Mouse (Mus musculus): ENCODE measurements around the gene Mme. TPM values are rescaled to one million over a fixed set of nuclear protein-coding genes. Genes with fewer than 3 reads are reported as not detected.

Gene Mme
- polyA plus RNA-seq, 1 experiment from 2014 or later, result 3.1 TPM

- no peak overlapping the region for H3K4me2 ChIP-seq (ENCODE audit: low read depth, low read length)
- no peaks in the 10 kb centered on the region for H3K4me1 ChIP-seq (ENCODE audit: control insufficient read depth, insufficient read depth, low read length)
- H3K4me3 ChIP-seq (ENCODE audit: low read length), result no peak overlapping the region
- H3K27ac ChIP-seq (ENCODE audit: low read length), result no peak overlapping the region
- no peak overlapping the region for H3K9ac ChIP-seq (ENCODE audit: low read length)
- WGBS, result 69% methylated on average over 2 of the region's 2 CpGs
- no peaks in the 10 kb centered on the region for H3K36me3 ChIP-seq (ENCODE audit: control insufficient read depth, insufficient read depth)
- ATAC-seq (replicated peaks; ENCODE audit: extremely low read depth, insufficient read depth, low FRiP score), result no peak
- H3K27me3 ChIP-seq (ENCODE audit: control insufficient read depth, insufficient read depth, low read length), result no peaks in the 10 kb centered on the region
- H3K9me3 ChIP-seq (replicated peaks; ENCODE audit: control insufficient read depth, low read length), result no peaks in the 10 kb centered on the region
Measured at GRCm38 (mm10) chr3:63390774-63391173, 149.4 kb downstream of the Mme start.

- Histone ChIP-seq H3K4me1 (ENCODE audit: control insufficient read depth, insufficient read depth, low read length) (no peaks in the 10 kb centered on the region), H3K4me2 (ENCODE audit: low read depth, low read length) (no peak overlapping the region), H3K9me3 (replicated peaks; ENCODE audit: control insufficient read depth, low read length) (no peaks in the 10 kb centered on the region), H3K27me3 (ENCODE audit: control insufficient read depth, insufficient read depth, low read length) (no peaks in the 10 kb centered on the region), H3K4me3 (ENCODE audit: low read length) (no peak overlapping the region), H3K9ac (ENCODE audit: low read length) (no peak overlapping the region), H3K27ac (ENCODE audit: low read length) (no peak overlapping the region), H3K36me3 (ENCODE audit: control insufficient read depth, insufficient read depth) (no peaks in the 10 kb centered on the region)
- WGBS, result 51% methylated on average over 2 of the region's 2 CpGs
- ATAC-seq (replicated peaks; ENCODE audit: extremely low read depth, insufficient read depth, low FRiP score), result no peak
Measured at GRCm38 (mm10) chr3:63391348-63391747, 150.0 kb downstream of the Mme start.

DNA sequence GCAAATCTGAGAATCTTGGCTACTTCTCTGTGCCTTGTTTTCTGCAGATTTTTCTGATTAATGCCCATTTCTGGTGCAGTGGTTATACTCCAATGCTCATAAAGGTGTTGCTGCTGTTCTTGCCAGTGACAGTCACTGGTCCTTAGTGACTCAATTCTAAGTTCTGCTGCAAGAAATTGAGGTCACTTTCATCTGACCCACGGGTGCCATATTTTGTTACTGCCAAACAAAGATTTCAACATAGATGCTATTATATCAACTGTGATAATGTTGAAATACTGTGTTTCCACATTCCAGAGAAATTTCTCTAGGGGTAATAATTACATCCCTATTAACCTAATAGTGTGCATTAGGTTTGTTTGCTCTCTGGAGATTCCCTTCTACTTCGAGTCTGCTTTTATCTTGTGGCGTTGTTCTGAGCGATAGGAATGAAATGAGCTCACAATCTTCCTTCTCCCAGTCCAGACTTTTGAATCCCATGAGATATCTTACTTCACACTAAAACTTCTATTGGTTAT, 153.1 kb downstream of the Mme start:
- WGBS, result 73% methylated on average over 4 of the region's 4 CpGs
- no peaks in the 10 kb centered on the region for H3K36me3 ChIP-seq (ENCODE audit: control insufficient read depth, insufficient read depth)
- H3K4me2 ChIP-seq (ENCODE audit: low read depth, low read length), result no peak overlapping the region
- H3K4me3 ChIP-seq (ENCODE audit: low read length), result no peak overlapping the region
- no peak for ATAC-seq (replicated peaks; ENCODE audit: extremely low read depth, insufficient read depth, low FRiP score)
- H3K4me1 ChIP-seq (ENCODE audit: control insufficient read depth, insufficient read depth, low read length), result no peaks in the 10 kb centered on the region
- no peaks in the 10 kb centered on the region for H3K9me3 ChIP-seq (replicated peaks; ENCODE audit: control insufficient read depth, low read length)
- H3K27ac ChIP-seq (ENCODE audit: low read length), result no peak overlapping the region
- no peak overlapping the region for H3K9ac ChIP-seq (ENCODE audit: low read length)
- H3K27me3 ChIP-seq (ENCODE audit: control insufficient read depth, insufficient read depth, low read length), result no peaks in the 10 kb centered on the region

DNA sequence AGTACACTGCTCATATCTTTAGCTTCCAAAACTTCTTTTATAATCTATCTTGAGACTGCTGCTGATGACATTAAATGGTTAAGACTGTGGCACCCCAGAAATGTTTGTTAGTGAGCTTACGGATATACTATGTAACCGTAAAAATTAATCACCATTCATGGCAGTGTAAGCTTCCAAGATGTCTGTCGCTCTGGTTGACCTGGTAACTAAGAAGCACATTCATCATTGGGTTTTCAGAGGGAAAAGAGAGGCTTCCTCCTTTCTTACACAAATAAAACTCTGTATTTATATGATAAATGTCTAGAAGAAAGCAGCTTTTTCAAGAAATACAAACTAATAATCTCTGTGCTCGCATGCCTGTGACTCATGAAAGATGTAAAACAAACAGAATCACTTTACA, 156.8 kb downstream of the Mme start:
- no peaks in the 10 kb centered on the region for H3K4me1 ChIP-seq (ENCODE audit: control insufficient read depth, insufficient read depth, low read length)
- H3K27me3 ChIP-seq (ENCODE audit: control insufficient read depth, insufficient read depth, low read length), result no peaks in the 10 kb centered on the region
- no peak for ATAC-seq (replicated peaks; ENCODE audit: extremely low read depth, insufficient read depth, low FRiP score)
- 81% methylated on average over 4 of the region's 4 CpGs for WGBS
- no peak overlapping the region for H3K9ac ChIP-seq (ENCODE audit: low read length)
- H3K36me3 ChIP-seq (ENCODE audit: control insufficient read depth, insufficient read depth), result no peaks in the 10 kb centered on the region
- no peak overlapping the region for H3K4me3 ChIP-seq (ENCODE audit: low read length)
- no peak overlapping the region for H3K4me2 ChIP-seq (ENCODE audit: low read depth, low read length)
- no peak overlapping the region for H3K27ac ChIP-seq (ENCODE audit: low read length)
- H3K9me3 ChIP-seq (replicated peaks; ENCODE audit: control insufficient read depth, low read length), result no peaks in the 10 kb centered on the region

GRCm38 (mm10) chr3:63406438-63406837, 165.1 kb downstream of the Mme start:
- H3K4me1 ChIP-seq (ENCODE audit: control insufficient read depth, insufficient read depth, low read length), result no peaks in the 10 kb centered on the region
- no peaks in the 10 kb centered on the region for H3K27me3 ChIP-seq (ENCODE audit: control insufficient read depth, insufficient read depth, low read length)
- no peak for ATAC-seq (replicated peaks; ENCODE audit: extremely low read depth, insufficient read depth, low FRiP score)
- no peaks in the 10 kb centered on the region for H3K36me3 ChIP-seq (ENCODE audit: control insufficient read depth, insufficient read depth)
- no peak overlapping the region for H3K4me2 ChIP-seq (ENCODE audit: low read depth, low read length)
- no peak overlapping the region for H3K27ac ChIP-seq (ENCODE audit: low read length)
- H3K9ac ChIP-seq (ENCODE audit: low read length), result no peak overlapping the region
- H3K9me3 ChIP-seq (replicated peaks; ENCODE audit: control insufficient read depth, low read length), result no peaks in the 10 kb centered on the region
- H3K4me3 ChIP-seq (ENCODE audit: low read length), result no peak overlapping the region
- whole genome bisulfite sequencing, result 69% methylated on average over 3 of the region's 3 CpGs

GRCm38 (mm10) chr3:63411006-63411405, 169.7 kb downstream of the Mme start:
- Histone ChIP-seq H3K4me3 (ENCODE audit: low read length) (no peak overlapping the region), H3K4me2 (ENCODE audit: low read depth, low read length) (no peak overlapping the region), H3K36me3 (ENCODE audit: control insufficient read depth, insufficient read depth) (no peaks in the 10 kb centered on the region), H3K27ac (ENCODE audit: low read length) (no peak overlapping the region), H3K9me3 (replicated peaks; ENCODE audit: control insufficient read depth, low read length) (no peaks in the 10 kb centered on the region), H3K9ac (ENCODE audit: low read length) (no peak overlapping the region), H3K4me1 (ENCODE audit: control insufficient read depth, insufficient read depth, low read length) (no peaks in the 10 kb centered on the region), H3K27me3 (ENCODE audit: control insufficient read depth, insufficient read depth, low read length) (no peaks in the 10 kb centered on the region)
- no peak for ATAC-seq (replicated peaks; ENCODE audit: extremely low read depth, insufficient read depth, low FRiP score)
- 82% methylated on average over 4 of the region's 4 CpGs for WGBS

- Histone ChIP-seq H3K9me3 (replicated peaks; ENCODE audit: control insufficient read depth, low read length) (no peaks in the 10 kb centered on the region), H3K36me3 (ENCODE audit: control insufficient read depth, insufficient read depth) (no peaks in the 10 kb centered on the region), H3K4me1 (ENCODE audit: control insufficient read depth, insufficient read depth, low read length) (no peaks in the 10 kb centered on the region), H3K27ac (ENCODE audit: low read length) (no peak overlapping the region), H3K27me3 (ENCODE audit: control insufficient read depth, insufficient read depth, low read length) (no peaks in the 10 kb centered on the region), H3K4me2 (ENCODE audit: low read depth, low read length) (no peak overlapping the region), H3K4me3 (ENCODE audit: low read length) (no peak overlapping the region), H3K9ac (ENCODE audit: low read length) (no peak overlapping the region)
- ATAC-seq (replicated peaks; ENCODE audit: extremely low read depth, insufficient read depth, low FRiP score), result no peak
- 68% methylated on average over 6 of the region's 6 CpGs for WGBS
Measured at GRCm38 (mm10) chr3:63412220-63412937, 171.0 kb downstream of the Mme start.

DNA sequence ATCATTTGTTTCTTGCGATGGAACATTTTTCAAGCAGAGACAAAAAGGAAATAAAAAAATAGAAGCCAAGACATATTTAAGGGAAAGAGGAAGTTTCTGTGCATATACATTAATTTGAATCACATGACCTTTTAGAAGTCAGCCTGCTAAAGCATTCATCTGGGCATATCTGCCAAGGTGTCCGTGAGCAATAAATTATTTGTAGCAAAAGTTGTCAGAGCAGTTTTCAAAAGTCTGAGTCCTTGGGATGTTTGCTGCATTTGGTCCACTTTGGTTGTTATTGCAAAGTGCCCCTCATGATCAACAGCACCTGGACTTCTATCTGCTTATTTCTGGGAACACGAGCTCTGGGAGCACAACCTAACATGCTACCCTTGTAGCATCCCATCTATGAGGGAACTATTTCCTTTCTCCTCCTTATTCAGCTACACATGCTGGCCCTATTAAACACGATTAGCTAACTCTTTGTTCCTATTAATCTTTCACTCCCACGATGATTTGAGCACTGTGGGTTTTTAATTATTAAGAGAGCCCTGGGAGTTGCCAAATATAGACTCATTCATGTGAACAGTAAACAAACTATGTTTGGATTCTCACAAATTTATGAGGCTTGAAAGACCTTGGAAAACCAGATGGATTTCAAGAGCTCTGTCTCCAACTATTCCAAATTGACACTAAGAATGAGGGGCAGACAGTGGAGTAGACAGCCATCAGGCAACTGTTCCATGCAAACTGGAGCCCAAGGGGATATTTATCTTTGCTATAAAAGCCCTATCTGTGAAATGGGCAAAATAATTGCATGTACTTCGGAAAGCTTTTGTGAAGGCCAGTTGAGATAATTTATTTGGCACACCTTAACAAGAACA, 171.9 kb downstream of the Mme start:
- Histone ChIP-seq H3K4me2 (ENCODE audit: low read depth, low read length) (no peak overlapping the region), H3K27ac (ENCODE audit: low read length) (no peak overlapping the region), H3K9me3 (replicated peaks; ENCODE audit: control insufficient read depth, low read length) (no peaks in the 10 kb centered on the region), H3K4me1 (ENCODE audit: control insufficient read depth, insufficient read depth, low read length) (no peaks in the 10 kb centered on the region), H3K27me3 (ENCODE audit: control insufficient read depth, insufficient read depth, low read length) (no peaks in the 10 kb centered on the region), H3K36me3 (ENCODE audit: control insufficient read depth, insufficient read depth) (no peaks in the 10 kb centered on the region), H3K9ac (ENCODE audit: low read length) (no peak overlapping the region), H3K4me3 (ENCODE audit: low read length) (no peak overlapping the region)
- no peak for ATAC-seq (replicated peaks; ENCODE audit: extremely low read depth, insufficient read depth, low FRiP score)
- 71% methylated on average over 6 of the region's 6 CpGs for WGBS

DNA sequence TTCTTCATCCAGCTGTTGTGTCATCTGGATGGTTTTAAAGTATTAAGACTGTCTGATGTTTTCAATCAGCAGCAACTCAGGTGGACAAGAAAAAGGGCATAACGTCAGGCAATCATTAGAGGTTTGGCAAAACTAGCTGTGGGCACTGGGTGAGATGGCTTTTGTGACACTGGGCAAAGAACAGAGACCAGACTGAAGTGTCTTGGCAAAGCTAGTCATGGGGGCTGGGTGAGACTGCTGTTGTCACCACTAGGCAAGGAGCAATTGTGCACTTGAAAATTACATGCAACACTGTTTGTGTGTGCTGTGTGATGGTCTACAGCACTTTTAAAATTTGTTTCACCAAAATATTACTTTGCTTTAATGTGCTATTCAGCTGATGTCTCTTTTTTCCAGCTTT, 175.9 kb downstream of the Mme start:
- Histone ChIP-seq H3K27ac (ENCODE audit: low read length) (no peak overlapping the region), H3K4me3 (ENCODE audit: low read length) (no peak overlapping the region), H3K9ac (ENCODE audit: low read length) (no peak overlapping the region), H3K4me2 (ENCODE audit: low read depth, low read length) (no peak overlapping the region), H3K4me1 (ENCODE audit: control insufficient read depth, insufficient read depth, low read length) (no peaks in the 10 kb centered on the region), H3K36me3 (ENCODE audit: control insufficient read depth, insufficient read depth) (no peaks in the 10 kb centered on the region), H3K27me3 (ENCODE audit: control insufficient read depth, insufficient read depth, low read length) (no peaks in the 10 kb centered on the region), H3K9me3 (replicated peaks; ENCODE audit: control insufficient read depth, low read length) (no peaks in the 10 kb centered on the region)
- ATAC-seq (replicated peaks; ENCODE audit: extremely low read depth, insufficient read depth, low FRiP score), result no peak
- 59% methylated on average over 1 of the region's 1 CpGs for WGBS
